Mouse (Mus musculus) limb, embryonic 12.5 days (tissue): ENCODE results near the gene Nup133. TPM values are rescaled to one million over a fixed set of nuclear protein-coding genes. Genes with fewer than 3 reads are reported as not detected.

Experiments used
- ATAC-seq: fragments of 200-750 bp; cut with Nextera tagmentation; 2 replicates; pipeline ENCODE4 v1.8.0; 2017; ENCODE audit warnings: low read depth, moderate TSS enrichment; ENCODE audit not compliant: insufficient number of reproducible peaks, insufficient read depth, low FRiP score, low TSS enrichment
- H3K27ac ChIP-seq: fragments of 300-500 bp; sonication (generic); 2 replicates; pipeline ENCODE4 v1.5.1; 2016; ENCODE audit warnings: mild to moderate bottlenecking, moderate library complexity
- H3K27me3 ChIP-seq: fragments of 300-500 bp; sonication (generic); 2 replicates; pipeline ENCODE4 v1.6.1; 2016; ENCODE audit warnings: mild to moderate bottlenecking, moderate library complexity
- H3K36me3 ChIP-seq: fragments of 300-500 bp; sonication (generic); 2 replicates; pipeline ENCODE4 v1.6.1; 2016; ENCODE audit warnings: mild to moderate bottlenecking, moderate library complexity
- H3K4me1 ChIP-seq: fragments of 300-500 bp; sonication (generic); replicated peaks from 2 replicates; pipeline ENCODE4 v1.6.1; 2016
- H3K4me2 ChIP-seq: fragments of 300-500 bp; sonication (generic); 2 replicates; pipeline ENCODE4 v1.6.1; 2016; ENCODE audit warnings: mild to moderate bottlenecking, moderate library complexity
- H3K4me3 ChIP-seq: fragments of 300-500 bp; sonication (generic); replicated peaks from 2 replicates; pipeline ENCODE4 v1.5.1; 2016; ENCODE audit warnings: mild to moderate bottlenecking
- H3K9ac ChIP-seq: fragments of 300-500 bp; sonication (generic); replicated peaks from 2 replicates; pipeline ENCODE4 v1.6.1; 2016; ENCODE audit warnings: mild to moderate bottlenecking, moderate library complexity
- H3K9me3 ChIP-seq: fragments of 300-500 bp; sonication (generic); 2 replicates; pipeline ENCODE4 v1.6.1; 2016; ENCODE audit warnings: mild to moderate bottlenecking, moderate library complexity
- WGBS: fragments of 180-500 bp; shearing (Covaris S2); methylation state at CpG from one replicate; pipeline ENCODE4 v1.1.7; 2016; 5-methylcytosine and 5-hydroxymethylcytosine counted together
- polyA plus RNA-seq: library from polyadenylated mRNA; unstranded; fragments of >200 nt; fragmentation: Nextera tagmentation; extraction: Ambion mirVana; gene quantifications from 2 replicates; pipeline ENCODE4 v1.2.1, GENCODE M21; 2016

The Nup133 gene
- 50.7 and 56.4 TPM in 2 replicates for polyA plus RNA-seq

DNA sequence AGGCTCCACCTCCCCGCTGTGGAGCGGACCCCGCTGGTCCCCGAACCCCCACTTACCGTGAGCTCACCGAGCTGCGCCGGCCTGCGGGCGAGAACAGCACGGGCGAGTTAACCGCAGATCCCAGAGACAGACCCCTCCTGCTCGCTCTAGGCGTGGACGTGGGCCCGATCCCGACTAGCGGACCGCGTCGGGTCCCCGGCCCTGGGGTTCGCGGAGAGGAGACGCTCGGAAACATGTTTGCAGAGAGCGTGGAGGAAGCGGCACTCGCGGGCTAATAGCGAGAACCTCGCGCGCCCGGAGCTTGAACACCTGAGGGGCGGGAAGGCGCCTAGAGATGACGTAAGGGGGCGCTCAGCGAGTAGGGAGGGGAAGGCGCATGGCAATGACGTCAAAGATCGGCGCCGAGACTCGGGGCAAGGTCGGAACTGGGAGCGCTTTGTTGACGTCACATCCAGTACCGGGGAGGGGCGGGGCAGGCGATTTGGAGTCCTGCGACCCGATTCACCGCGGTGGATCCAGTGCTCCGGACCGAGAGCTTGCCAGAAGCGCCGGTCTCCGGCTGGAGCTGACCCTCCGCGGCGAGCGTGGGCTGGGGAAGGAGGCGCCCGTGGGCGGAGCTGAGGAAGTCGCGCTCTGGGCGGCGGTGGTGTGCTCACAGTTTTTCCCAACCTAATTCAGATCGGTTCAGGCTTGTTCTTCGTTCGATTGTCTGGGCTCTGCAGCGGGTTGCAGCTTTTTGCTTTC is at the start of gene Nup133:
Gene Nup133 (minus strand): TSS at position 324 of the 744 bp plus-strand sequence.
- Histone ChIP-seq H3K36me3 (peaks cover 40% of the 10 kb centered on the region), H3K4me1 (peaks cover 13% of the 10 kb centered on the region), H3K4me2 (peak within 1 kb of the TSS; percentile 96), H3K9ac (peak within 1 kb of the TSS; percentile 84), H3K27ac (peak within 1 kb of the TSS; percentile 86), H3K9me3 (no peaks in the 10 kb centered on the region), H3K4me3 (peak within 1 kb of the TSS; percentile 96), H3K27me3 (no peaks in the 10 kb centered on the region)
- under 1% methylated on average over 77 of the region's 77 CpGs for WGBS
- peak; percentile 70 for ATAC-seq

DNA sequence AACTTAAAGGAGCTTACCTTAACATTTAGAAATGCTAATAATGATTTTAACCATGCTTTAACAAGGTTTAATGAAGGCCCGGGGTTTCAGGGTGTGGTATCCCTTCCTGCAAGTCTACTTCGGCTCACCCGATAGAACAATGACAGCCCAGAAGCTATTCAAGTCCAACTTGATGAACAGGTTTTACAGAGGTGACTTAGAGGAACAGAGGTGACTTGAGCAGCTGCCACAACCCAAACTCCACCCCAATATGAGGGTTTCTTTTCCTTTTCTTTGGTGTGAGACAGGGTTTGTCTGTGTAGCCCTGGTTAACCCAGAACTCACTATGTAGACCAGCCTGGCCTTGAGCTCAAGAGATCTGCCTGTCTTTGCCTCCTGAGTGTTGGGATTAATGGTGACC is 44.9 kb upstream of the Nup133 start:
- ATAC-seq = no peak
- Histone ChIP-seq H3K4me1 (no peaks in the 10 kb centered on the region), H3K9me3 (no peaks in the 10 kb centered on the region), H3K4me3 (no peak overlapping the region), H3K4me2 (no peak overlapping the region), H3K36me3 (peaks cover 53% of the 10 kb centered on the region), H3K9ac (no peak overlapping the region), H3K27ac (no peak overlapping the region), H3K27me3 (no peaks in the 10 kb centered on the region)
- 93% methylated on average over 3 of the region's 3 CpGs for whole genome bisulfite sequencing

DNA sequence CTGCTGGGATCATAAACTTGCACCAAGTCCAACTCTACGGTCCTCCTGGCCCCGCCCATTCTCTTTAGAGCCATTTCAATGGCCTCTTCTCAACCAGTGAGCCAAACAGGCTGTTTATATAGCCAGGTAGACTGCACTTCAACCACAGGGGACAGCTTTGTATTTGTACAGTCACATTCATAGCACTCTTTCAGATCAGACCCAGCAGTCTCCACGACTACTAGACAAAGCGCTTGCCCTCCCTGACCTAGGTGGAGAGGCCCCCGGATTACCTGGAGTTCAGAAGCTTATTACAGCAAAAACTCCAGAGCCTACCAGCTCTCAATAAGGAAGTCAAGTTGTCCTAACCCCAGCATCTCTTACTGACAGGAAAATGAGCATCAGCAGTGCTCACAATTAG is 44.5 kb upstream of the Nup133 start:
- no peak overlapping the region for H3K27ac ChIP-seq
- no peaks in the 10 kb centered on the region for H3K9me3 ChIP-seq
- ATAC-seq = no peak
- peaks cover 49% of the 10 kb centered on the region for H3K36me3 ChIP-seq
- H3K4me1 ChIP-seq = no peaks in the 10 kb centered on the region
- H3K9ac ChIP-seq = no peak overlapping the region
- H3K4me3 ChIP-seq = no peak overlapping the region
- no peak overlapping the region for H3K4me2 ChIP-seq
- H3K27me3 ChIP-seq = no peaks in the 10 kb centered on the region
- WGBS = 93% methylated on average over 5 of the region's 5 CpGs

DNA sequence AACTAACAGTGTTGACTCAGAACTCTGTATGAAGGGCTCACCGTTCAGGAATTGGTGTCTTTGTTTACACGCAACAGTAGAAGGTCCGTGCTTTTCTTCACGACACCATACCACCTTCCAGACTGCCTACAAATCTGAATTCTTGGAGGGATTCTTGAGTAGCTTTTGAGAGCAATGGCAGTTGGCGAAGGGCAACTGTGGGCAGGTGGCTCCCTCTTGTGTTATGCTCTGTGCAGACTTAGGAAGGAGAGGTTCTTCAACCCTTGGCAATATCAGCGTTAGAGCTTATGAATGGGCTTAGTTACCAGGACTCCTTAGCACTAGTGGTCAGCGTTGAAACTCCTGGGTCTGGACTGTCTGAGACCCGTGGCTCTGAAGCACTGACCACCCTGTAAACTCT is 43.5 kb upstream of the Nup133 start:
- Histone ChIP-seq H3K27me3 (no peaks in the 10 kb centered on the region), H3K4me1 (no peaks in the 10 kb centered on the region), H3K9ac (no peak overlapping the region), H3K9me3 (no peaks in the 10 kb centered on the region), H3K4me2 (no peak overlapping the region), H3K27ac (no peak overlapping the region), H3K4me3 (no peak overlapping the region), H3K36me3 (peaks cover 40% of the 10 kb centered on the region)
- 92% methylated on average over 8 of the region's 8 CpGs for WGBS
- no peak for ATAC-seq

DNA sequence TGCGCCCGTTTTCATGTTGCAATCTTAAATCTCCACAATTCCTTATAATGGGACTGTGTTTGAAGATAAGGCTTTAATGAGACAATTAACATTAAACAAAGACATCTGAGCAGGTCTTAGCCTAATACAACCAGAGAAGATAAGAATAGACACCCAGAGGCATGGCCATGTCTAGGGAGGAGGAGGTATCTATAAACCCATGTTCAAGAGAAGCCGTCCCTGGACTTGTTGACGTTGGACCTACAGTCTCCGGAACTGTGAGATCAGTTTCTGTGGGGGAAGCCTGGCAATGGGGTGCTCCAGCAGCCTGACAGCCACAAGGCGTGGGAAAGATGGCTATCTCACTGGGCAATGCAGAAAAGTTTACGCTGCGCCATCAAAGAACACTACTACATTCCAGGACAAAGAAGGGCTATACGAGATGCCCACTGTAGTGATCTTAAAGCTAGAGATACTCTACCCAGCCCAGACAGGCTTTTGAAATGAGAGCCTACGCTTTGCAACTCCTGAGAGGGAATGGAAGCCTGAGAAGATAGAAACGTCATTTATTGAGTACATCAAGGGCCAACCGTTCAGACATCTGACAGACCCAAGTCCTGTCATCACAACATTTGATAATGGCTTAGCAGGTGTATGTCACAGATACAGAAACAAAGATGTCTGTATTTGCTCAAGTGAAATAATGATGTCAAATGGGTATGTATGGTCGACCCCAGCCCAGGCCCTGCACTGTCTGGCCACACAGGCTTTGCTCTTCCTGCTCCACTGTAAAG is 41.4 kb upstream of the Nup133 start:
- H3K36me3 ChIP-seq = peaks cover 22% of the 10 kb centered on the region
- no peak overlapping the region for H3K9ac ChIP-seq
- ATAC-seq = no peak
- no peak overlapping the region for H3K4me3 ChIP-seq
- no peak overlapping the region for H3K27ac ChIP-seq
- H3K4me2 ChIP-seq = no peak overlapping the region
- no peaks in the 10 kb centered on the region for H3K9me3 ChIP-seq
- no peaks in the 10 kb centered on the region for H3K4me1 ChIP-seq
- H3K27me3 ChIP-seq = no peaks in the 10 kb centered on the region
- WGBS = 79% methylated on average over 13 of the region's 13 CpGs

DNA sequence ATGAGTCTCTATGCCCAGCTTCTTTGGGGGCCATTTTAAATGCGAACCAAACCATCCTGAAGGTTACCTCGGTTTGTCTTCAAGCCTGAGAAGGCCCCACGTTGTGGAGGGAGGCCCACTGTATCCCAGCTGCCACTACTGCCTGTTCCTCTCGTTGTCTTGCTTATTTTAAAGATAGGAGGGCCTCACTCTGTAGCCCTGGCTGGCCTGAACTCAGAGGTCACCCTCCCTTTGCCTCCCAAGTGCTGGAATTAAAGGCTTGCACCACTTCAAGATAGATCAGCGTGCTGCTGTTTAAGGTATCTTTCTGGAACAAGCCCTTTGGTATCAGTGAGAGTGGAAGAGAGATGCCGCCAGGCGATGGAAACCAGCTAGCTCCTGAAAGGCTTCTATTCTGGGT is 40.1 kb upstream of the Nup133 start:
- Histone ChIP-seq H3K4me1 (no peaks in the 10 kb centered on the region), H3K27me3 (no peaks in the 10 kb centered on the region), H3K4me2 (no peak overlapping the region), H3K9me3 (no peaks in the 10 kb centered on the region), H3K4me3 (no peak overlapping the region), H3K27ac (0 out of 2 replicates have a peak overlapping the region, but pooled peaks have one; percentile 23), H3K9ac (no peak overlapping the region), H3K36me3 (peaks cover 9% of the 10 kb centered on the region)
- WGBS = 76% methylated on average over 7 of the region's 7 CpGs
- ATAC-seq = no peak

DNA sequence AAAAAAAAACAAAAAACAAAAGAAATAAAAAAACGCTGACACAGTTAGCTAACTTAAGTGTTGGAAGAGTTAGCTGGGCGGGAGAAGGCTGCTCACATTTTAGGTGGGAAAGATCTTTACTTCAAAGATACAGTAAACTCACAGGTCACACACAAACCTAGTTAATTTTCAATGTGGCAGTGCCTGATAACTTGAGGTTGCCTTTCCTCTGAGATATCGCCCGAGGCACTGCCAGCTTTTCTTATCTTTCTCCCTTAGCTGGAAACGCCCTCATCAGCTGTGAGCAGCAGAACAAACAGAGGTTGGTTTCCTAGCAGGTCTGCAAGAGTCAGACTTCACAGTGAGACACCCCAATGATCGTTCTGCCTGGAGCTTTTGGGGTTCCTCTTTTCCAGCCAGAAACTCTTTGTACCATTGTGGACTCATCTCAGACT is 39.6 kb upstream of the Nup133 start:
- 0 out of 2 replicates have a peak, but pooled peaks cover 2% of the 10 kb centered on the region for H3K4me1 ChIP-seq
- 74% methylated on average over 6 of the region's 6 CpGs for WGBS

DNA sequence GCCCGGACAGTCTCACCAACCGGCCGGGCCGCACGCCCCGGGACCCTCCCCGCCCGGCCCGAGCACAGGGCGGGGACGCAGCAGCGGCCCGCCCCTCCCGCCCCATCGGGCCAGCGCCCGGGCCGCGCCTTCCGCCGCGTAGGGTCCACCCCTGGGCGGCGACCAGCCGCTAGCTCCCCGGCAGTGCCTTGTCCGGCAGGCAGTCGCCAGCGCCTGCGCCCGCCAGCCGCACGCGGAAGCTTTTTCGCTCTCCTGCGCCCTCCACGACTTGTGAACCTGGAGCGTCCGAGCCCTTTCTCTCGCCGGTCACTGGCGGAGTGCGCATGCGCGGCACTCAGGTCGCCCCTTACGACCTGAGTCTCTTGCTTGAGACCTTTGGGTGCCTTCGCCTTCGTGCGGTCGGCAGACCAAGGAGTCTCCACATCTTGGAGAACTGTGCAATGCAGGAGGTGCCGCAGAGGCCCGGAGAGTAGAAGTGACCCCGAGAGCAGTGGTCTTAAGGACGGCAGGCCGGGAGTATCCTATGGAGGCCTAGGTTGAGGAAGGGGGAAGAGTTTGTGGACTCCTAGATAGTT is 33.8 kb upstream of the Nup133 start, which contains the start of gene Abcb10:
Gene Abcb10 (minus strand): TSS at position 297 of the 575 bp plus-strand sequence.
- peak within 1 kb of the TSS; percentile 81 for H3K9ac ChIP-seq
- peak; percentile 90 for ATAC-seq
- no peaks in the 10 kb centered on the region for H3K9me3 ChIP-seq
- WGBS = under 1% methylated on average over 52 of the region's 56 CpGs
- H3K27me3 ChIP-seq = 0 out of 2 replicates have a peak, but pooled peaks cover 3% of the 10 kb centered on the region
- no peaks in the 10 kb centered on the region for H3K36me3 ChIP-seq
- peaks cover 13% of the 10 kb centered on the region; the same call in 1 of the 2 replicates for H3K4me1 ChIP-seq
- H3K4me2 ChIP-seq = peak within 1 kb of the TSS; percentile 94
- peak within 1 kb of the TSS; percentile 74 for H3K4me3 ChIP-seq
- peak within 1 kb of the TSS; percentile 91 for H3K27ac ChIP-seq

More for the DNA sequence above, 39.6 kb upstream of the Nup133 start:
- ATAC-seq = no peak
- Histone ChIP-seq H3K36me3 (peaks cover 5% of the 10 kb centered on the region), H3K4me2 (no peak overlapping the region), H3K9ac (no peak overlapping the region), H3K27me3 (no peaks in the 10 kb centered on the region), H3K4me3 (no peak overlapping the region), H3K9me3 (no peaks in the 10 kb centered on the region), H3K27ac (0 out of 2 replicates have a peak overlapping the region, but pooled peaks have one; percentile 23)

DNA sequence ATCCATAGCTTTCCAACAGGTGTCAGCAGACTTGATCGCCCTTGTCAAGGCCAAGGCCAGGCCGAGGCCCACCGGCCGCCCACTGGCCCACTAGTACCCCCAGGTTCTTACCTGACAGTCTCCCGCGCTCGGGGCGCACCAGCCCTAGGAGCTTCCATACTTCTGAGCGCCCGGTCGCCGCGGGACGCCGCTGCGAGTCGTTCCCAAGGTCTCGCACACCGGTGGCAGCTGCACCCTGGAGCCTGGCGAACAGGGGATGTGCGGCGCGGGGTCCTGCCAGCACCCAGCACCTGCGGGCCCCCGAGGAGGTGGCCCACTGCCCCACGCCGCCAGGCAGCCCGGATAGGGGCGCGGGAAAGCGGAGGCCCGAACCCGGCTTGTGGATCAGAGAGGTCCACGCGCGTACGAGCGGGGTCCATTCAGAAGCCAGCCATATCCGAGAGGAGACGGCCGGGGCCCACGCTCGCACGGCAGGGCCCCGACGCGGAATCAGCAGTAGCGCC is 33.3 kb upstream of the Nup133 start:
- peak overlapping the region; percentile 74 for H3K4me3 ChIP-seq
- peaks cover 13% of the 10 kb centered on the region; the same call in 1 of the 2 replicates for H3K4me1 ChIP-seq
- peak overlapping the region; percentile 81 for H3K9ac ChIP-seq
- WGBS = under 1% methylated on average over 48 of the region's 48 CpGs
- ATAC-seq = peak; percentile 29
- 0 out of 2 replicates have a peak, but pooled peaks cover 3% of the 10 kb centered on the region for H3K27me3 ChIP-seq
- H3K4me2 ChIP-seq = peak overlapping the region; percentile 94
- H3K27ac ChIP-seq = peak overlapping the region; percentile 91; the same call in 1 of the 2 replicates
- no peaks in the 10 kb centered on the region for H3K36me3 ChIP-seq
- H3K9me3 ChIP-seq = no peaks in the 10 kb centered on the region

DNA sequence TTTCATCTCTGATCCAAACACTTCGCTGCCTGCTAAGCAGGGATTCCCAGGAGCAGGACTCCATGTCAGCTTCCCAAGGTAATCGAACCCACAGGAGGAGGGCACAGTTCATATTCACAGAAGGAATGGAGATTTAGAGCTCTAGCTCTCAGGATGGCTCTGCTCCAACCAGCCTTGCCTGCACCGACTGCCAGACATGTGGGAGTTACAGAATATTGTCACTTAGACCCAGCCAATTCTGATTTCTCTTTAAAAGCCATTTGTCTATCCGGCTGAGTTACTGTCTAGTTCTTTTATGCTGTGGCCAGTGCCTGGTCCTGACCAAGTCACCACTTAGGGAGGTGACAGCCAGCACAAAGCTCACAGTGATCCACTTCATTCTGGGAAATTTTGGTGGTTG is 32.6 kb upstream of the Nup133 start:
- Histone ChIP-seq H3K9ac (no peak overlapping the region), H3K27ac (no peak overlapping the region), H3K27me3 (0 out of 2 replicates have a peak, but pooled peaks cover 3% of the 10 kb centered on the region), H3K4me2 (peak overlapping the region; percentile 94), H3K4me3 (0 out of 2 replicates have a peak overlapping the region, but pooled peaks have one; percentile 1), H3K9me3 (no peaks in the 10 kb centered on the region), H3K4me1 (peaks cover 13% of the 10 kb centered on the region; the same call in 1 of the 2 replicates), H3K36me3 (no peaks in the 10 kb centered on the region)
- 54% methylated on average over 4 of the region's 4 CpGs for WGBS
- ATAC-seq = no peak
